Mouse (Mus musculus) spleen, postnatal 4 days (tissue): ENCODE measurements at regions not wholly inside any gene's neighbourhood (a gene's known extent, or its start where the extent isn't known, plus 50 kb on each side); places are given as distances from the start of the nearest gene placed in this dataset.

ENCODE experiments used
- DNase-seq, 2 experiments: peaks; one replicate each; pipeline ENCODE4 v3.0.0; 2022; ENCODE audit warnings: low spot score in 2 of 2

- no peak for DNase-seq
Observed at GRCm38 (mm10) chr4:131372517-131372916, 428.3 kb downstream of the Matn1 start.

GRCm38 (mm10) chr4:131373172-131373571 lies 429.0 kb downstream of the Matn1 start:
- no peak for DNase-seq

- DNase-seq = no peak
Observed at GRCm38 (mm10) chr4:131374527-131375290, 430.5 kb downstream of the Matn1 start.

- DNase-seq = no peak
Observed at GRCm38 (mm10) chr4:131381063-131381462, 436.9 kb downstream of the Matn1 start.

- DNase-seq = no peak
Observed at GRCm38 (mm10) chr4:131381529-131381928, 437.3 kb downstream of the Matn1 start.

- DNase-seq = no peak
Observed at GRCm38 (mm10) chr4:131383862-131384261, 439.7 kb downstream of the Matn1 start.

- no peak for DNase-seq
Observed at GRCm38 (mm10) chr4:131386961-131387360, 442.8 kb downstream of the Matn1 start.

GRCm38 (mm10) chr4:131391119-131391923 lies 446.8 kb downstream of the Ptpru start:
- no peak for DNase-seq

GRCm38 (mm10) chr4:131391924-131392297 lies 446.2 kb downstream of the Ptpru start:
- DNase-seq = no peak

- DNase-seq = no peak
Observed at GRCm38 (mm10) chr4:131392478-131392877, 445.6 kb downstream of the Ptpru start.

GRCm38 (mm10) chr4:131396226-131396840 lies 441.8 kb downstream of the Ptpru start:
- DNase-seq = no peak

GRCm38 (mm10) chr4:131397161-131397560 lies 440.9 kb downstream of the Ptpru start:
- no peak for DNase-seq

GRCm38 (mm10) chr4:131400756-131401155 lies 437.3 kb downstream of the Ptpru start:
- DNase-seq = peak in 1 of 2 experiments; percentile 67

GRCm38 (mm10) chr4:131401255-131401654 lies 436.8 kb downstream of the Ptpru start:
- no peak for DNase-seq

- DNase-seq = no peak
Observed at GRCm38 (mm10) chr4:131405376-131406017, 432.6 kb downstream of the Ptpru start.

- no peak for DNase-seq
Observed at GRCm38 (mm10) chr4:131407464-131407863, 430.6 kb downstream of the Ptpru start.

GRCm38 (mm10) chr4:131408644-131409043 lies 429.4 kb downstream of the Ptpru start:
- DNase-seq = no peak

- DNase-seq = peak in 1 of 2 experiments; percentile 70
Observed at GRCm38 (mm10) chr4:131409805-131410204, 428.3 kb downstream of the Ptpru start.

GRCm38 (mm10) chr4:131411936-131412335 lies 426.2 kb downstream of the Ptpru start:
- DNase-seq = no peak

- no peak for DNase-seq
Observed at GRCm38 (mm10) chr4:131413380-131413779, 424.7 kb downstream of the Ptpru start.

GRCm38 (mm10) chr4:131415453-131415852 lies 422.6 kb downstream of the Ptpru start:
- DNase-seq = no peak

- no peak for DNase-seq
Observed at GRCm38 (mm10) chr4:131416209-131416608, 421.9 kb downstream of the Ptpru start.
